Mouse (Mus musculus) spleen, adult 2 months (tissue): ENCODE measurements around the gene Hist1h2an. TPM values are rescaled to one million over a fixed set of nuclear protein-coding genes. Genes with fewer than 3 reads are reported as not detected.
"Not testable (repeated sequence)": the region's sequence is repeated elsewhere in the genome, so short reads cannot be mapped to it uniquely, and the experiment has no call there.

ENCODE experiments used
- DNase-seq, 2 experiments: peaks; one replicate each; pipeline versions ENCODE4 v3.0.0 to v3.0.0-alpha.2; 2012 to 2021; ENCODE audit warnings: low spot score in 2 of 2, low read depth in 1 of 2
- H3K27ac ChIP-seq: fragments of 200-500 bp; 2 replicates; pipeline ENCODE4 v1.5.1; 2012; ENCODE audit warnings: low read length, inconsistent platforms; ENCODE audit not compliant: insufficient read depth
- H3K27me3 ChIP-seq: fragments of 200-500 bp; 2 replicates; pipeline ENCODE4 v1.6.1; 2012; ENCODE audit warnings: mild to moderate bottlenecking, moderate library complexity, low read length, inconsistent platforms; ENCODE audit not compliant: control insufficient read depth, insufficient read depth
- H3K36me3 ChIP-seq: fragments of 200-500 bp; 2 replicates; pipeline ENCODE4 v1.6.1; 2012; ENCODE audit warnings: mild to moderate bottlenecking, low read length, inconsistent platforms; ENCODE audit not compliant: control insufficient read depth, insufficient read depth
- H3K4me1 ChIP-seq: fragments of 200-500 bp; 2 replicates; pipeline ENCODE4 v1.6.1; 2011; ENCODE audit warnings: inconsistent platforms; ENCODE audit not compliant: control insufficient read depth, insufficient read depth, insufficient read length
- H3K4me3 ChIP-seq: fragments of 200-500 bp; 2 replicates; pipeline ENCODE4 v1.5.1; 2011; ENCODE audit warnings: mild to moderate bottlenecking, inconsistent platforms; ENCODE audit not compliant: insufficient read depth, insufficient read length; ENCODE audit errors: extremely low read depth
- CTCF ChIP-seq: fragments of 200-500 bp; IDR thresholded peaks from 2 replicates; pipeline ENCODE4 v1.5.1; 2011; ENCODE audit warnings: mild to moderate bottlenecking, inconsistent platforms; ENCODE audit not compliant: insufficient read depth, insufficient read length, insufficient replicate concordance; ENCODE audit errors: extremely low read depth
- POLR2A ChIP-seq: fragments of 200-500 bp; IDR thresholded peaks from 2 replicates; pipeline ENCODE4 v1.6.1; 2011; ENCODE audit warnings: low read depth, low read length, inconsistent platforms
- WGBS: fragments of 180-500 bp; shearing (Covaris S2); methylation state at CpG from one replicate; pipeline ENCODE4 v1.1.7; 2018; 5-methylcytosine and 5-hydroxymethylcytosine counted together
- polyA plus RNA-seq: library from polyadenylated mRNA; depleted of rRNA; stranded (reverse); fragments of >200 nt; gene quantifications from 2 replicates; pipeline ENCODE4 v1.2.3, GENCODE M21; 2012

Gene Hist1h2an
- polyA plus RNA-seq, 1 experiment: 15.5 TPM

- H3K4me1 ChIP-seq: no peaks in the 10 kb centered on the region
- peak overlapping the region; percentile 79 for H3K27ac ChIP-seq
- WGBS: 20% methylated on average over 8 of the region's 8 CpGs
- H3K27me3 ChIP-seq: no peaks in the 10 kb centered on the region
- no peak for TF ChIP-seq CTCF
- no peak for TF ChIP-seq POLR2A
- DNase-seq: no peak
- H3K36me3 ChIP-seq: no peaks in the 10 kb centered on the region
- H3K4me3 ChIP-seq: peak overlapping the region; percentile 40
These were observed 674 bp downstream of the Hist1h2an start for GRCm38 (mm10) chr13:21786189-21786898.

GRCm38 (mm10) chr13:21784311-21784710 is 2.7 kb downstream of the Hist1h2an start:
- no peaks in the 10 kb centered on the region for H3K27me3 ChIP-seq

DNA sequence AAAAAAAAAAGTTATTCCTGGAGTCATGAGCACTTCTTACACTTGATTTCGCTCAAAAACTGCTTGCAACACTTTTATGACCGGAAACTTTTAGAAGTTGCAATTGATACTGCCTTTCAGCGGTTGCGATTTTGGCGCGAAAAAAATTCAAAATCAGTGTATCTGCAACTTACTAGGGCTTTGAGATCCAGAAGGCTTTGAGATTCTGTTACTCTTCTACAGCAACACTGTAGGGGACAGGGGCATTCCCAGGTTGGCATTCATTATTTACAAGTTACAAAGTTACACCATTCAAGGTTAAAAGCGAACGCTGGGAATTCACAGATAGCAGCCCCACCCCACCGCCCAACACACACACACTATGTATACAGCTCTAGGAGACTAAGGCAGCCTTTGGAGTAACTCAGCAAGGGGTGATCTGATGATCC is 3.3 kb downstream of the Hist1h2an start:
- peak in 1 of 2 experiments; percentile 10 for DNase-seq
- Histone ChIP-seq H3K4me3 (peak overlapping the region; percentile 29; the same call in 1 of the 2 replicates), H3K27ac (no peak overlapping the region; the same call in 1 of the 2 replicates), H3K27me3 (no peaks in the 10 kb centered on the region), H3K36me3 (no peaks in the 10 kb centered on the region), H3K4me1 (no peaks in the 10 kb centered on the region; the same call in 1 of the 2 replicates)
- WGBS: 11% methylated on average over 9 of the region's 9 CpGs
- TF ChIP-seq POLR2A (no peak), CTCF (no peak)

More at GRCm38 (mm10) chr13:21784311-21784710, 2.7 kb downstream of the Hist1h2an start:
- WGBS: 82% methylated on average over 6 of the region's 6 CpGs
- Histone ChIP-seq H3K27ac (no peak overlapping the region), H3K4me1 (no peaks in the 10 kb centered on the region; the same call in 1 of the 2 replicates), H3K4me3 (no peak overlapping the region), H3K36me3 (no peaks in the 10 kb centered on the region)
- no peak for DNase-seq
- no peak for TF ChIP-seq POLR2A
- no peak for TF ChIP-seq CTCF

- H3K36me3 ChIP-seq: no peaks in the 10 kb centered on the region
- peak within 1 kb of the TSS; percentile 51 for H3K4me3 ChIP-seq
- no peaks in the 10 kb centered on the region for H3K27me3 ChIP-seq
- H3K27ac ChIP-seq: peak within 1 kb of the TSS; percentile 88
- WGBS: under 1% methylated on average over 16 of the region's 20 CpGs
- peak; percentile 21 to 83 for DNase-seq
- peak; percentile 38 for TF ChIP-seq POLR2A
- TF ChIP-seq CTCF: no peak
- no peaks in the 10 kb centered on the region; the same call in 1 of the 2 replicates for H3K4me1 ChIP-seq
These were observed 3.8 kb downstream of the Hist1h2an start, which contains the start of gene Hist1h3i for GRCm38 (mm10) chr13:21783255-21783617. TSS of gene Hist1h3i (minus strand) at chr13:21783370.

DNA sequence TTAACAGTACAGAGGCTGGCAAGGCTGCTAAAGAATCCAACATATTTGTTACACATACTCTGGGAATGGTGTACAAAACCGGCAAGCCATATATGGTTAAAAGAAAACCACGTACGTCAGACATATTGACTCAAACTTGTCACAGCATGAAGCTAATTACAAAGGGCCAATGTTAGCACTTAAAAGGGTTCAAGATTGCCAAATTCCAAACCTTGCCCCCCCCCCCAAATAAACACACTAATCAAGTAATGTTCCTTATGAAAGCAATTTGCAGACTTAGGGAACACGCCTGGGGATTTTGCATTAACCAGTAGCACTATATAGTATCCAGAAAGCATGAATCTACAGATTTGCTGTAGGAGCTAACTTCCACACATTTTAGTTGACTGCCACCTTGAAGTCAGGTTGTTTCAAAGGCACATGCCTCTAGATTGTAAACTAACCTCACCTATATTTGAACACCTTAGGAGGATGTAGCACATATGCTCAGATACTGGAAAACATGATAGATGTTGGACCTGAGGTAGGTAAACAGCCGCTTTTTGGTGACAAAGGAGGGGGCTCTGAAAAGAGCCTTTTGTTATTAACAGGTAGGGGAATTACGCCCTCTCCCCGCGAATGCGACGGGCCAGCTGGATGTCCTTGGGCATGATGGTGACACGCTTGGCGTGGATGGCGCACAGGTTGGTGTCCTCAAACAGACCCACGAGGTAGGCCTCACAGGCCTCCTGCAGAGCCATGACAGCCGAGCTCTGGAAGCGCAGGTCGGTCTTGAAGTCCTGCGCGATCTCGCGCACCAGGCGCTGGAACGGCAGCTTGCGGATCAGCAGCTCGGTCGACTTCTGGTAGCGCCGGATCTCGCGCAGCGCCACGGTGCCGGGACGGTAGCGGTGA is 4.4 kb downstream of the Hist1h2an start:
- DNase-seq, H3K27me3 ChIP-seq, H3K36me3 ChIP-seq, H3K4me1 ChIP-seq: not testable (repeated sequence)
- Histone ChIP-seq H3K4me3 (peak overlapping the region; percentile 42), H3K27ac (peak overlapping the region; percentile 88)
- WGBS: 2% methylated on average over 14 of the region's 35 CpGs

GRCm38 (mm10) chr13:21781639-21782038 is 5.4 kb downstream of the Hist1h2an start:
- Histone ChIP-seq H3K4me3 (no peak overlapping the region), H3K36me3 (no peaks in the 10 kb centered on the region), H3K27me3 (no peaks in the 10 kb centered on the region), H3K4me1 (no peaks in the 10 kb centered on the region; the same call in 1 of the 2 replicates), H3K27ac (no peak overlapping the region)
- TF ChIP-seq POLR2A: no peak
- TF ChIP-seq CTCF: no peak
- DNase-seq: no peak
- WGBS: 94% methylated on average over 1 of the region's 1 CpGs

GRCm38 (mm10) chr13:21781021-21781555 is 5.9 kb downstream of the Hist1h2an start:
- H3K36me3 ChIP-seq: no peaks in the 10 kb centered on the region
- H3K4me1 ChIP-seq: no peaks in the 10 kb centered on the region; the same call in 1 of the 2 replicates
- H3K27ac ChIP-seq: peak overlapping the region; percentile 57; the same call in 1 of the 2 replicates
- WGBS: 49% methylated on average over 6 of the region's 6 CpGs
- TF ChIP-seq CTCF: no peak
- no peak for TF ChIP-seq POLR2A
- H3K4me3 ChIP-seq: no peak overlapping the region; the same call in 1 of the 2 replicates
- no peaks in the 10 kb centered on the region for H3K27me3 ChIP-seq
- DNase-seq: no peak
